Mouse (Mus musculus) forebrain, embryonic 13.5 days (tissue): ENCODE measurements around the gene Hhat. TPM values are rescaled to one million over a fixed set of nuclear protein-coding genes. Genes with fewer than 3 reads are reported as not detected.

ENCODE experiments used
- ATAC-seq: fragments of 200-750 bp; cut with Nextera tagmentation; 2 replicates; pipeline ENCODE4 v1.8.0; 2017
- H3K27ac ChIP-seq: fragments of 300-500 bp; sonication (generic); 2 replicates; pipeline ENCODE4 v1.5.1; 2015; ENCODE audit warnings: inconsistent platforms, mild to moderate bottlenecking, moderate library complexity
- H3K27me3 ChIP-seq: fragments of 300-500 bp; sonication (generic); 2 replicates; pipeline ENCODE4 v1.6.1; 2015; ENCODE audit warnings: mild to moderate bottlenecking, inconsistent platforms
- H3K36me3 ChIP-seq: fragments of 300-500 bp; sonication (generic); 2 replicates; pipeline ENCODE4 v1.6.1; 2015; ENCODE audit warnings: mild to moderate bottlenecking, inconsistent platforms; ENCODE audit not compliant: poor library complexity, severe bottlenecking
- H3K4me1 ChIP-seq: fragments of 300-500 bp; sonication (generic); 2 replicates; pipeline ENCODE4 v1.6.1; 2015; ENCODE audit warnings: inconsistent platforms
- H3K4me2 ChIP-seq: fragments of 300-500 bp; sonication (generic); 2 replicates; pipeline ENCODE4 v1.6.1; 2015; ENCODE audit warnings: inconsistent platforms, mild to moderate bottlenecking, moderate library complexity
- H3K4me3 ChIP-seq: fragments of 300-500 bp; sonication (generic); 2 replicates; pipeline ENCODE4 v1.5.1; 2015; ENCODE audit warnings: mild to moderate bottlenecking, inconsistent platforms
- H3K9ac ChIP-seq: fragments of 300-500 bp; sonication (generic); 2 replicates; pipeline ENCODE4 v1.6.1; 2015; ENCODE audit warnings: mild to moderate bottlenecking, inconsistent platforms
- H3K9me3 ChIP-seq: fragments of 300-500 bp; sonication (generic); replicated peaks from 2 replicates; pipeline ENCODE4 v1.6.1; 2016; ENCODE audit warnings: inconsistent platforms
- WGBS: fragments of 180-500 bp; shearing (Covaris S2); methylation state at CpG from one replicate; pipeline ENCODE4 v1.1.7; 2015; 5-methylcytosine and 5-hydroxymethylcytosine counted together
- polyA plus RNA-seq: library from polyadenylated mRNA; unstranded; fragments of >200 nt; fragmentation: Nextera tagmentation; extraction: Ambion mirVana; gene quantifications from 2 replicates; pipeline ENCODE4 v1.2.1, GENCODE M21; 2015

Gene Hhat
- polyA plus RNA-seq: 2.6 and 3.2 TPM in 2 replicates

- peak within 1 kb of the TSS; percentile 85 for H3K27ac ChIP-seq
- H3K4me1 ChIP-seq: peaks cover 12% of the 10 kb centered on the region
- no peaks in the 10 kb centered on the region for H3K36me3 ChIP-seq
- peak within 1 kb of the TSS; percentile 66 for H3K4me3 ChIP-seq
- no peaks in the 10 kb centered on the region for H3K27me3 ChIP-seq
- H3K9ac ChIP-seq: peak within 1 kb of the TSS; percentile 91
- no peaks in the 10 kb centered on the region for H3K9me3 ChIP-seq
- under 1% methylated on average over 70 of the region's 70 CpGs for whole genome bisulfite sequencing
- ATAC-seq: peak; percentile 85
- H3K4me2 ChIP-seq: peak within 1 kb of the TSS; percentile 86
Measured at GRCm38 (mm10) chr1:192770495-192771331, at the start of gene Hhat. Gene Hhat (minus strand): TSS chr1:192771223.

- no peaks in the 10 kb centered on the region for H3K27me3 ChIP-seq
- H3K27ac ChIP-seq: no peak overlapping the region
- WGBS: 90% methylated on average over 5 of the region's 5 CpGs
- peaks cover 11% of the 10 kb centered on the region for H3K4me1 ChIP-seq
- H3K9ac ChIP-seq: no peak overlapping the region
- no peaks in the 10 kb centered on the region for H3K9me3 ChIP-seq
- no peak overlapping the region for H3K4me2 ChIP-seq
- ATAC-seq: no peak
- no peak overlapping the region for H3K4me3 ChIP-seq
- H3K36me3 ChIP-seq: no peaks in the 10 kb centered on the region
Measured at GRCm38 (mm10) chr1:192818334-192818733, 47.3 kb upstream of the Hhat start.

- Histone ChIP-seq H3K36me3 (no peaks in the 10 kb centered on the region), H3K9ac (no peak overlapping the region), H3K27me3 (no peaks in the 10 kb centered on the region), H3K4me3 (no peak overlapping the region), H3K4me2 (no peak overlapping the region), H3K4me1 (no peaks in the 10 kb centered on the region), H3K27ac (no peak overlapping the region), H3K9me3 (no peaks in the 10 kb centered on the region)
- 59% methylated on average over 2 of the region's 2 CpGs for WGBS
- ATAC-seq: no peak
Measured at GRCm38 (mm10) chr1:192815789-192816188, 44.8 kb upstream of the Hhat start.

DNA sequence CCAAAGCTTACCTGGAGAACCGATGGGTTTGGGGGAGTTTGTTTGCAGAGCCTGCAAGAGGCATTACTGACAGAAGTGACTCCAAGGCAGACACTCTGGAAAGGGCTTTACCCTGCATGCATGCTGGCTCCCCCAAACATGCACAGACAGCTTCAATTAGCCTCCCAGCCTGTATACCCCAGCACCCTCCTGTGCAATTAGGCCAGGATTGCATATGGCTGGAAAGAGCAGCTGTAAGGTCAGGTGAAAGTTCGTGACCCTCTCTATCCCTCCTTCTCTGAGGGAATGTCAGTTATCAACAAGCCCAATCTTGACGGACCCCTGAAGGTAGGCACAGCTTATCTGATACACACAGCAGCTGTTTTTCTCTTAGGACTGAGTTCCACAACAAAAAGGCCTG, 43.7 kb upstream of the Hhat start:
- Histone ChIP-seq H3K9me3 (no peaks in the 10 kb centered on the region), H3K36me3 (no peaks in the 10 kb centered on the region), H3K4me3 (no peak overlapping the region), H3K4me2 (no peak overlapping the region), H3K27me3 (no peaks in the 10 kb centered on the region), H3K9ac (no peak overlapping the region), H3K4me1 (no peaks in the 10 kb centered on the region), H3K27ac (no peak overlapping the region)
- WGBS: 22% methylated on average over 3 of the region's 3 CpGs
- no peak for ATAC-seq

DNA sequence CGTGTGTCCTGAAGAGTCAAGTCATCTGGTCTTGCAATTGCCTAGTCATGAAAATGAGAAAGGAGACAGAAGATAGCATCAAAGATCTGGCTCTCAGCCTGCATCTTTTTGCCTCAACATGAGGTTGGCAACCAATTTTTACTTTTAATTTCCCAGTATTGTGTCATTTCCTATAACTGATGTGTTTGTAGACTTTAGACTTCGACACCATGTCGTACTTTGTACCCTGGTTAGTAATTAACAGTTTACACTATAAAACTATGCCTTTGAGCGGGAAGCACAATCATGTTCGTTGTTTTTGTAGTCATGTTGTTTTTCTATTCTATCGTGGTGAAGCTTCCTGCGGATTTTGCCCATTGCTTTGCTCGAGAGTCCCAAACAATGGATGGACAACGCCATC, 41.7 kb upstream of the Hhat start:
- no peak overlapping the region for H3K4me3 ChIP-seq
- H3K27me3 ChIP-seq: no peaks in the 10 kb centered on the region
- H3K27ac ChIP-seq: no peak overlapping the region
- no peaks in the 10 kb centered on the region for H3K9me3 ChIP-seq
- H3K36me3 ChIP-seq: no peaks in the 10 kb centered on the region
- H3K9ac ChIP-seq: no peak overlapping the region
- no peaks in the 10 kb centered on the region for H3K4me1 ChIP-seq
- no peak overlapping the region for H3K4me2 ChIP-seq
- no peak for ATAC-seq
- WGBS: 93% methylated on average over 9 of the region's 9 CpGs

DNA sequence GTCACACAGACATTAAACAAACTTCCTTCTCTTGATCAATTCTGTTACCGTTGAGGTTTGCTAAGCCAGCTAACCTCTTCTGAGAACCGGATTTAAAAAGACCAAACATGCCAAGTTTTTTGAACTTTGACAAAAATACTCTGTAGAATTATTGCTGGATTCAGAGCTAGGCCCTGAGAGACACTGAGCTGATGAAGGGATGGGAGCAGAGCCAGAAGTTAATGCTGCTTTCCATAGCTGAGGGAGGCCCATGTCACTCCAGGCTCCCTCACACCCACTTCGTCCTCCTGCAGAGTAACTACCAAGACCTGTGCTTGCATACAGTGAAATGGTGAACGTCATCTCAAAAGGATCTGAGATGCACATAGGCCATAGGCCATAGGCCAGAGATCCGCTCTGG, 41.3 kb upstream of the Hhat start:
- no peak for ATAC-seq
- Histone ChIP-seq H3K4me2 (no peak overlapping the region), H3K27ac (no peak overlapping the region), H3K4me3 (no peak overlapping the region), H3K9me3 (no peaks in the 10 kb centered on the region), H3K27me3 (no peaks in the 10 kb centered on the region), H3K4me1 (no peaks in the 10 kb centered on the region), H3K9ac (no peak overlapping the region), H3K36me3 (no peaks in the 10 kb centered on the region)
- 96% methylated on average over 5 of the region's 5 CpGs for WGBS

- ATAC-seq: no peak
- H3K4me1 ChIP-seq: 0 out of 2 replicates have a peak, but pooled peaks cover 3% of the 10 kb centered on the region
- no peak overlapping the region for H3K4me2 ChIP-seq
- H3K9me3 ChIP-seq: no peaks in the 10 kb centered on the region
- WGBS: 46% methylated on average over 10 of the region's 10 CpGs
- H3K27ac ChIP-seq: no peak overlapping the region
- no peaks in the 10 kb centered on the region for H3K36me3 ChIP-seq
- no peak overlapping the region for H3K4me3 ChIP-seq
- no peak overlapping the region for H3K9ac ChIP-seq
- H3K27me3 ChIP-seq: no peaks in the 10 kb centered on the region
Measured at GRCm38 (mm10) chr1:192806168-192807157, 35.4 kb upstream of the Hhat start.

DNA sequence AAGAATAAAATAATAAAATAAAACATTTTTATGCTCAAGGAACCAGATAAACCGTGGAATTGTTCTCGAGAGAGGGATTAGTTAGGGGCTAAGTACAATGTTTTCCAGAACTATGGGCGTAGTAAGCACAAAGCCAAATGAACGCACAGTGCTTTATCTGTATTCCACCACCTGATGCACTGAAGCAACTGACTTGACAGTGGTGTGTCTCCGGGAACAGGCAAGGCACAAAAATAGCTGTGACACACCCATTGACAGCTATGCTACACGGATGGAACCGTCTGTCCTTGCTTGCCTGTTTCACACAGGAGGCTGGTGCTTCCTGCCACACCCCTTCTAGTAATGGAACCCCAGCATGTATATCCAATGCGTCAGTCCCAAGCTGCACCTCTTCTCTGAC, 29.3 kb upstream of the Hhat start:
- no peak overlapping the region for H3K27ac ChIP-seq
- no peak overlapping the region for H3K4me2 ChIP-seq
- H3K9me3 ChIP-seq: 0 out of 2 replicates have a peak, but pooled peaks cover 2% of the 10 kb centered on the region
- WGBS: 87% methylated on average over 8 of the region's 8 CpGs
- no peak overlapping the region for H3K9ac ChIP-seq
- no peak for ATAC-seq
- no peaks in the 10 kb centered on the region for H3K36me3 ChIP-seq
- no peaks in the 10 kb centered on the region for H3K27me3 ChIP-seq
- H3K4me1 ChIP-seq: peaks cover 28% of the 10 kb centered on the region
- H3K4me3 ChIP-seq: no peak overlapping the region

DNA sequence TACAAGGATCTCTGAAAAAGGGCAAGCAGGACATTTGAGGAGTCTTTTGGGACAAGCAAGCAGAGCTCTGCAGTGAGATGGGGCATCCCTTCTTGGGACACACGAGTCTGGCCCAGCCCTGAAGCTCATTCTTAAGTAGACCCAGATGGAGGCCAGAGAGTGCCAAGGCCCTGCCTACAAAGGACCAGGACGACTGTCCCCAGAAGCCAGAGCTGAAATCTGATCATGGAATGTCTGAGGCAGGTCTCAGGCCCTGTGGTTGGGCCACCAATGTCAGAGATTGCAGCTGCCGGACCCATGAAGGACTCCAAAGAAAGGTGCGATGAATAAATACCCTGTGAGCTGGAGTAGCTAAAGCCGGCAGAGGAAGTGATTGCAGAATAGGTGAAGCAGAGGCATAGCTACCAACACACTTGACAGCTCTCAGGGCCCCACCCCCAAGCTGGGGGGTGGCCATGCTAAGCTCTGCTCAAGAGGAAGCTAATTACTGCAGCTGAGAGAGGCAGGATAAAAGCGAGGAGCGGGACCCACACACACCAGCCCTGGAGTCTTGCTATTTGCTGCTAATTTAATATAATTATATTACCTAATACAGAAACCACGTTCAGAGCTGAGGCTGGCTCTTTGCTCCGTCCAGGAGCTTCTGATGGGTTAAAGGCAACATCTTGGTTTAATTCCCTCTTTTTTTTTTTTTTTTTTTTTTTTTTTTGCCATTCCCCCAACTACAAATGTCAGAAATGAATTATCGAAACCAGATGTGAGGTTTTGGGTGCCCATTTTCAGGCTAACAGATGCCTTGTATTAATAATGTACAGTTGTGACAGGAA, 28.4 kb upstream of the Hhat start:
- Histone ChIP-seq H3K4me2 (no peak overlapping the region), H3K9ac (no peak overlapping the region), H3K36me3 (no peaks in the 10 kb centered on the region), H3K4me1 (peaks cover 28% of the 10 kb centered on the region), H3K27me3 (no peaks in the 10 kb centered on the region), H3K9me3 (0 out of 2 replicates have a peak, but pooled peaks cover 4% of the 10 kb centered on the region), H3K4me3 (no peak overlapping the region), H3K27ac (peak overlapping the region; percentile 69)
- WGBS: 19% methylated on average over 10 of the region's 10 CpGs
- peak; percentile 83; the same call in 1 of the 2 replicates for ATAC-seq

DNA sequence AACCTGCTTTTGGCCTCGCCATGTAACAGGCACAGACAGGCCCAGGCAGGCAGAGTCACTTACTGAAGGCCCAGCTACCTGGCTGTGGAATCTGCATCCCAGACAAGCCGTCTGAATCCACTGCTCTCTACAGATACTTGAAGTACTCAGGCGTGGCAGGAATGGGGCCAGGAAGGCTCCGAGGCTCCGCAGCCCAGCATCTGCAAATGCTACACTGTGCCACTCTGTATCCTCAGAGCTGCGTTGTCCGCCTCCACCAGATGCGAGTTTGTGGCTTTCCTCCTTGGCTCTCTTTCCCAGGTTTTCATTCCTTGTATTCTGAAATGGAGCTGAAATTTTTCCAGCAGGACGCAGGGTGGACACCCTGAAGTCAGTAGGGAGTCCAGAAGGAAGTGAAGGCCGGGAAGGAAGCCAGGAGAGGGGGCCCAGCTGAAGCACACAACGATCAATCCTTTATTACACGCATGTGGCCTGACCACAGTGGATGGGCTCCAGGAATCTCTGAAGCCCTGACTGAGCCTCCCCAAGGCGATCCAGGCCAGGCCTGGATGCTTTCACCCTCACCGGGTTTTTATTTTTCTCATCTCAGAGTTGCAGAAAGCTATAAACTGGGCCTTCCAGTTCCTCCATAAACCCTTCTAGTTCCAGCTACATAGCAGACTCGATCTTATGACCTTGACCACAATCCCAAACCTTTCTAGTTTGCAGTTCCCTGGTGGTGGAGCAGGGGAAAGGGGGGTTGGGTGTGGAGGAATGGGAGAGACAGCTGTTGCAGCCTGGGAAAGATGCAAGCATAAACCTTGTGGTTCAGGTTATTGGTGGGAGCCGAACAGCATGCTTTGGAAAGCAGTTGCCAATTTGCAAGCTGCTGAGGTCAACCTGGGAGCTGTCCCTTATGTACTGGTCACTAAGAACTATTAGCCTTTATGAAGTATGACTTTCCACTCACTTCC, 27.5 kb upstream of the Hhat start:
- no peak for ATAC-seq
- H3K4me3 ChIP-seq: no peak overlapping the region
- H3K27me3 ChIP-seq: no peaks in the 10 kb centered on the region
- H3K4me2 ChIP-seq: no peak overlapping the region
- no peak overlapping the region for H3K9ac ChIP-seq
- H3K9me3 ChIP-seq: 0 out of 2 replicates have a peak, but pooled peaks cover 4% of the 10 kb centered on the region
- 80% methylated on average over 16 of the region's 16 CpGs for WGBS
- peaks cover 28% of the 10 kb centered on the region for H3K4me1 ChIP-seq
- peak overlapping the region; percentile 69; the same call in 1 of the 2 replicates for H3K27ac ChIP-seq
- H3K36me3 ChIP-seq: no peaks in the 10 kb centered on the region

GRCm38 (mm10) chr1:192797011-192797274, 25.9 kb upstream of the Hhat start:
- no peak overlapping the region for H3K4me3 ChIP-seq
- no peaks in the 10 kb centered on the region for H3K27me3 ChIP-seq
- H3K36me3 ChIP-seq: no peaks in the 10 kb centered on the region
- H3K4me2 ChIP-seq: no peak overlapping the region
- peak overlapping the region; percentile 30; the same call in 1 of the 2 replicates for H3K9ac ChIP-seq
- H3K4me1 ChIP-seq: peaks cover 31% of the 10 kb centered on the region
- 0 out of 2 replicates have a peak, but pooled peaks cover 4% of the 10 kb centered on the region for H3K9me3 ChIP-seq
- 24% methylated on average over 3 of the region's 3 CpGs for WGBS
- peak; percentile 20 for ATAC-seq
- H3K27ac ChIP-seq: peak overlapping the region; percentile 81
